ENCODE assay signal across 9 mouse cellular contexts in genomic region chr2:168694379-168695026, GRCm38 (mm10). TPM values are rescaled to one million over a fixed set of nuclear protein-coding genes. Genes with fewer than 3 reads are reported as not detected.
DNase-seq lines count a peak whose midpoint lies in the region; ATAC-seq and TF ChIP-seq lines count a peak whose summit lies in the region.
"Had no signal": no experiment of that assay in that cellular context is flagged by ENCODE, and none has a peak within 500 bp of the region (broad histone marks: within the 10 kb centered on the region; RNA-seq: fewer than 3 reads in every experiment).

No protein-coding gene starts in this region.

- TF ChIP-seq CTCF in heart, postnatal 0 days (IDR thresholded peaks at IDR 0.05; ENCODE audit: low read depth) = no peak
- TF ChIP-seq CTCF in intestine, postnatal 0 days (IDR thresholded peaks at IDR 0.05; ENCODE audit: low read depth) = no peak

- no peak overlapping the region for H3K4me3 ChIP-seq in heart, postnatal 0 days (ENCODE audit: low read depth, low read length)
- peak overlapping the region; percentile 42 for H3K4me3 ChIP-seq in embryonic facial prominence, embryonic 10.5 days
- no peak overlapping the region for H3K4me3 ChIP-seq in intestine, postnatal 0 days (ENCODE audit: low read depth, low read length)
- no peak overlapping the region for H3K4me3 ChIP-seq in neural tube, embryonic 11.5 days (ENCODE audit: low read depth, low read length)

- no peak overlapping the region for H3K27ac ChIP-seq in heart, postnatal 0 days (ENCODE audit: low read depth)
- peak overlapping the region; percentile 58 for H3K27ac ChIP-seq in embryonic facial prominence, embryonic 10.5 days (replicated peaks)
- no peak overlapping the region for H3K27ac ChIP-seq in intestine, postnatal 0 days (ENCODE audit: low read depth, low read length)
- peak overlapping the region; percentile 60 for H3K27ac ChIP-seq in neural tube, embryonic 11.5 days (ENCODE audit: low read depth, low read length)

- no peaks in the 10 kb centered on the region for H3K27me3 ChIP-seq in heart, postnatal 0 days (ENCODE audit: control insufficient read depth, insufficient read depth, low read length)
- H3K27me3 ChIP-seq in embryonic facial prominence, embryonic 10.5 days (replicated peaks; ENCODE audit: low read depth, poor library complexity, severe bottlenecking) = no peaks in the 10 kb centered on the region
- H3K27me3 ChIP-seq in intestine, postnatal 0 days (replicated peaks; ENCODE audit: control insufficient read depth, insufficient read depth, low read length) = no peaks in the 10 kb centered on the region
- no peaks in the 10 kb centered on the region for H3K27me3 ChIP-seq in neural tube, embryonic 11.5 days (ENCODE audit: control insufficient read depth, insufficient read depth, low read length)
- H3K27me3 ChIP-seq: CH12.LX had no signal

- H3K4me2 ChIP-seq in heart, postnatal 0 days (ENCODE audit: low read depth, low read length) = peak overlapping the region; percentile 30
- peak overlapping the region; percentile 37 for H3K4me2 ChIP-seq in intestine, postnatal 0 days (replicated peaks; ENCODE audit: low read depth)
- H3K4me2 ChIP-seq in neural tube, embryonic 11.5 days (ENCODE audit: low read depth) = peak overlapping the region; percentile 1; the same call in 1 of the 2 replicates

- ATAC-seq in heart, postnatal 0 days (ENCODE audit: insufficient read depth, low read depth) = no peak
- ATAC-seq in intestine, postnatal 0 days = no peak
- peak; percentile 86 for ATAC-seq in neural tube, embryonic 11.5 days (ENCODE audit: insufficient read depth, low FRiP score, low TSS enrichment)

- no peaks in the 10 kb centered on the region for H3K9me3 ChIP-seq in heart, postnatal 0 days (replicated peaks; ENCODE audit: control insufficient read depth, low read length)
- peaks cover 3% of the 10 kb centered on the region; the same call in 1 of the 2 replicates for H3K9me3 ChIP-seq in embryonic facial prominence, embryonic 10.5 days
- no peaks in the 10 kb centered on the region for H3K9me3 ChIP-seq in intestine, postnatal 0 days (ENCODE audit: control insufficient read depth)
- H3K9me3 ChIP-seq in neural tube, embryonic 11.5 days (ENCODE audit: control insufficient read depth, low read length) = no peaks in the 10 kb centered on the region

- H3K9ac ChIP-seq in heart, postnatal 0 days (replicated peaks; ENCODE audit: low read depth, low read length) = no peak overlapping the region
- no peak overlapping the region; the same call in 1 of the 2 replicates for H3K9ac ChIP-seq in intestine, postnatal 0 days (ENCODE audit: low read depth, low read length)
- H3K9ac ChIP-seq in neural tube, embryonic 11.5 days (ENCODE audit: low read length) = no peak overlapping the region

- 22% methylated on average over 27 of the region's 27 CpGs for WGBS in heart, postnatal 0 days
- WGBS in embryonic facial prominence, embryonic 10.5 days = 3% methylated on average over 27 of the region's 27 CpGs
- 36% methylated on average over 27 of the region's 27 CpGs for WGBS in intestine, postnatal 0 days
- 3% methylated on average over 27 of the region's 27 CpGs for WGBS in neural tube, embryonic 11.5 days

- DNase-seq in heart, postnatal 0 days (ENCODE audit: low spot score) = peak; percentile 11
- no peak for DNase-seq in heart, adult 18-20 months
- DNase-seq in embryonic facial prominence, embryonic 10.5 days (ENCODE audit: low spot score) = peak; percentile 70
- peak; percentile 76 for DNase-seq in neural tube, embryonic 11.5 days (ENCODE audit: low spot score)
- DNase-seq in urinary bladder, postnatal 14 days (ENCODE audit: low spot score) = no peak
- no peak for DNase-seq in adrenal gland, adult 8-10 months
- no peak for DNase-seq in urinary bladder, postnatal 25 days (ENCODE audit: low spot score)

- H3K4me1 ChIP-seq in heart, postnatal 0 days (ENCODE audit: control insufficient read depth, insufficient read depth) = no peaks in the 10 kb centered on the region; the same call in 1 of the 2 replicates
- H3K4me1 ChIP-seq in embryonic facial prominence, embryonic 10.5 days = peaks cover 32% of the 10 kb centered on the region
- no peaks in the 10 kb centered on the region for H3K4me1 ChIP-seq in intestine, postnatal 0 days (replicated peaks; ENCODE audit: control insufficient read depth, insufficient read depth, low read length)
- peaks cover 8% of the 10 kb centered on the region for H3K4me1 ChIP-seq in neural tube, embryonic 11.5 days (ENCODE audit: control insufficient read depth, insufficient read depth, low read length)

- TF ChIP-seq EP300 in heart, postnatal 0 days (IDR thresholded peaks at IDR 0.05; ENCODE audit: low read depth) = no peak

- no peaks in the 10 kb centered on the region for H3K36me3 ChIP-seq in heart, postnatal 0 days (replicated peaks; ENCODE audit: control insufficient read depth, insufficient read depth, low read length)
- H3K36me3 ChIP-seq in embryonic facial prominence, embryonic 10.5 days (replicated peaks) = peaks cover 9% of the 10 kb centered on the region; the same call in 1 of the 2 replicates
- peaks cover 25% of the 10 kb centered on the region; the same call in 1 of the 2 replicates for H3K36me3 ChIP-seq in intestine, postnatal 0 days (ENCODE audit: control insufficient read depth, insufficient read depth)
- H3K36me3 ChIP-seq in neural tube, embryonic 11.5 days (ENCODE audit: control insufficient read depth, insufficient read depth, low read length) = no peaks in the 10 kb centered on the region

RNA-seq across cellular contexts. Expression of gene Atp9a, which starts 47.7 kb away (rescaled TPM):
- 46.1 and 49.9 TPM in 2 replicates for total RNA-seq in heart, postnatal 0 days (2014; rRNA removed; ENCODE audit: low replicate concordance)
- 11.6 and 12.8 TPM in 2 replicates for polyA plus RNA-seq in heart, postnatal 0 days (2015; fragmentation: Nextera tagmentation; extraction: Ambion mirVana)
- 10 to 100 TPM; 50.2 to 56.7 TPM for total RNA-seq in heart, adult 18-20 months (2021)
- polyA plus RNA-seq in embryonic facial prominence, embryonic 10.5 days (2016; fragmentation: Nextera tagmentation; extraction: Ambion mirVana) = 9.3 and 9.4 TPM in 2 replicates
- polyA plus RNA-seq in intestine, postnatal 0 days (2015; fragmentation: Nextera tagmentation; extraction: Ambion mirVana) = 34.0 and 36.7 TPM in 2 replicates
- 24.7 and 30.4 TPM in 2 replicates for polyA plus RNA-seq in neural tube, embryonic 11.5 days (2014; fragmentation: Nextera tagmentation; extraction: Ambion mirVana)
- 100 to 1,000 TPM in 2 of 4 experiments, 10 to 100 TPM in 2; 82.4 to 126 (median 105) TPM for total RNA-seq in adrenal gland, adult 8-10 months (2022)

Comparison
In these comparisons a context has a peak if more than half of its experiments do, and no peak if none do; other contexts are left out.
1. DNase-seq: peak in heart, postnatal 0 days (single experiment), embryonic facial prominence, embryonic 10.5 days (single experiment) and neural tube, embryonic 11.5 days (single experiment); none in heart, adult 18-20 months (0 of 2), urinary bladder, postnatal 14 days (single experiment), adrenal gland, adult 8-10 months (single experiment) and urinary bladder, postnatal 25 days (single experiment).
2. H3K27ac ChIP-seq: peak in embryonic facial prominence, embryonic 10.5 days (single experiment) and neural tube, embryonic 11.5 days (single experiment); none in heart, postnatal 0 days (single experiment) and intestine, postnatal 0 days (single experiment).
3. Peak in every context shown above with its lines, with median percentiles within 50 percentile points of each other: H3K4me2 ChIP-seq.